Mouse (Mus musculus) thymus, adult 2 months (tissue): ENCODE data around the gene Ist1.

Source experiments
- CTCF ChIP-seq: fragments of 200-500 bp; IDR thresholded peaks from 2 replicates; pipeline ENCODE4 v1.5.1; 2012; ENCODE audit warnings: mild to moderate bottlenecking, control low read depth, low read length, moderate library complexity, borderline replicate concordance; ENCODE audit not compliant: control insufficient read depth, poor library complexity, insufficient read depth; ENCODE audit errors: extremely low read depth
- POLR2A ChIP-seq: fragments of 200-500 bp; IDR thresholded peaks from 2 replicates; pipeline ENCODE4 v1.6.1; 2012; ENCODE audit warnings: mild to moderate bottlenecking, low read length, control low read depth, moderate library complexity; ENCODE audit not compliant: control insufficient read depth, poor library complexity, insufficient read depth; ENCODE audit errors: extremely low read depth

GRCm38 (mm10) chr8:109691769-109692168 lies 1.3 kb downstream of the Ist1 start:
- no peak for TF ChIP-seq POLR2A
- TF ChIP-seq CTCF = no peak
